Mouse (Mus musculus) liver, embryonic 13.5 days (tissue): ENCODE results near the gene Pgap2. TPM values are rescaled to one million over a fixed set of nuclear protein-coding genes. Genes with fewer than 3 reads are reported as not detected.
A peak's percentile ranks its signal among the peaks of the same experiment; 100 is the strongest.
"Not testable (repeated sequence)": the region's sequence is repeated elsewhere in the genome, so short reads cannot be mapped to it uniquely, and the experiment has no call there.

ENCODE experiments used
- ATAC-seq: fragments of 200-750 bp; cut with Nextera tagmentation; 2 replicates; pipeline ENCODE4 v1.8.0; 2017; ENCODE audit warnings: low read depth, mild to moderate bottlenecking, moderate number of reproducible peaks, moderate library complexity
- DNase-seq: peaks from one replicate; pipeline ENCODE4 v3.0.0; 2022
- H3K27ac ChIP-seq: fragments of 300-500 bp; sonication (generic); 2 replicates; pipeline ENCODE4 v1.5.1; 2015; ENCODE audit warnings: moderate library complexity, mild to moderate bottlenecking, inconsistent platforms
- H3K27me3 ChIP-seq: fragments of 300-500 bp; sonication (generic); 2 replicates; pipeline ENCODE4 v1.6.1; 2015; ENCODE audit warnings: mild to moderate bottlenecking, inconsistent platforms
- H3K36me3 ChIP-seq: fragments of 300-500 bp; sonication (generic); 2 replicates; pipeline ENCODE4 v1.6.1; 2015; ENCODE audit warnings: mild to moderate bottlenecking, inconsistent platforms
- H3K4me1 ChIP-seq: fragments of 300-500 bp; sonication (generic); replicated peaks from 2 replicates; pipeline ENCODE4 v1.6.1; 2015; ENCODE audit warnings: inconsistent platforms
- H3K4me2 ChIP-seq: fragments of 300-500 bp; sonication (generic); 2 replicates; pipeline ENCODE4 v1.6.1; 2015; ENCODE audit warnings: inconsistent platforms, mild to moderate bottlenecking, moderate library complexity
- H3K4me3 ChIP-seq: fragments of 300-500 bp; sonication (generic); replicated peaks from 2 replicates; pipeline ENCODE4 v1.5.1; 2015; ENCODE audit warnings: mild to moderate bottlenecking, inconsistent platforms
- H3K9ac ChIP-seq: fragments of 300-500 bp; sonication (generic); 2 replicates; pipeline ENCODE4 v1.6.1; 2015; ENCODE audit warnings: mild to moderate bottlenecking, inconsistent platforms
- H3K9me3 ChIP-seq: fragments of 300-500 bp; sonication (generic); replicated peaks from 2 replicates; pipeline ENCODE4 v1.6.1; 2016; ENCODE audit warnings: inconsistent platforms
- WGBS: fragments of 180-500 bp; shearing (Covaris S2); methylation state at CpG from one replicate; pipeline ENCODE4 v1.1.7; 2015; ENCODE audit not compliant: insufficient replicate concordance; 5-methylcytosine and 5-hydroxymethylcytosine counted together
- polyA plus RNA-seq: library from polyadenylated mRNA; unstranded; fragments of >200 nt; fragmentation: Nextera tagmentation; extraction: Ambion mirVana; gene quantifications from 2 replicates; pipeline ENCODE4 v1.2.1, GENCODE M21; 2015

The Pgap2 gene
- polyA plus RNA-seq, 1 experiment from 2014 or later, result 23.3 TPM

- no peak for DNase-seq
- Histone ChIP-seq H3K4me1 (peaks cover 36% of the 10 kb centered on the region), H3K27ac (peak overlapping the region; percentile 20; the same call in 1 of the 2 replicates), H3K9ac (peak overlapping the region; percentile 37; the same call in 1 of the 2 replicates), H3K4me3 (no peak overlapping the region; the same call in 1 of the 2 replicates), H3K27me3 (no peaks in the 10 kb centered on the region), H3K36me3 (no peaks in the 10 kb centered on the region), H3K4me2 (peak overlapping the region; percentile 35), H3K9me3 (no peaks in the 10 kb centered on the region)
- no peak for ATAC-seq
- 22% methylated on average over 1 of the region's 1 CpGs for WGBS
Observed at GRCm38 (mm10) chr7:102253631-102254030, 43.6 kb downstream of the Pgap2 start.

DNA sequence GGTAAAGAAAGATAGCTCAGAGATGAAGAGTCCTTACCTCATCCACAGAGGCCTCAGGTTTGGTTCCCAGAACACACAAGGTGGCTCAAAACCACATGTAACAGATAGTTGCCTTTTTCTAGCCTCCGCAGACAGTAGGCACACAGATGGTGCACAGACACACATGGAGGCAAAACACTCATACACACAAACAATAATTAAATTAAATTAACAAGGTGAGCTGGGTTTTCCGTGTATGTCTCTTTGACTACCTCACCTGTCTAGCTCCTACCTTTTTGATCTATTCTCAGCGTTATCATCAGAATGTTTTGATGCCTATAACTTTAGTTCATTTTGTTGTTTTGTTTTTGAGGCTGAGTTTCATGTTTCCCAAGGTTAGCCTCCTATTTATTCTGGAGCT is 45.9 kb downstream of the Pgap2 start, which contains the start of gene Rhog:
TSS of gene Rhog (minus strand) at position 101 of the 400 bp plus-strand sequence.
- no peaks in the 10 kb centered on the region for H3K36me3 ChIP-seq
- H3K4me1 ChIP-seq, result peaks cover 33% of the 10 kb centered on the region
- DNase-seq, result no peak
- no peak for ATAC-seq
- H3K4me3 ChIP-seq, result no peak within 1 kb of the TSS
- H3K27ac ChIP-seq, result no peak within 1 kb of the TSS
- no peak within 1 kb of the TSS for H3K9ac ChIP-seq
- H3K4me2 ChIP-seq, result no peak within 1 kb of the TSS
- no peaks in the 10 kb centered on the region for H3K27me3 ChIP-seq
- 68% methylated on average over 3 of the region's 3 CpGs for WGBS
- H3K9me3 ChIP-seq, result no peaks in the 10 kb centered on the region

GRCm38 (mm10) chr7:102256636-102257035 is 46.6 kb downstream of the Pgap2 start:
- peaks cover 26% of the 10 kb centered on the region for H3K4me1 ChIP-seq
- no peak overlapping the region for H3K9ac ChIP-seq
- DNase-seq (no peak), ATAC-seq (no peak)
- H3K36me3 ChIP-seq, result no peaks in the 10 kb centered on the region
- no peaks in the 10 kb centered on the region for H3K27me3 ChIP-seq
- no peak overlapping the region for H3K27ac ChIP-seq
- no peak overlapping the region for H3K4me2 ChIP-seq
- WGBS, result 81% methylated on average over 3 of the region's 3 CpGs
- no peaks in the 10 kb centered on the region for H3K9me3 ChIP-seq
- H3K4me3 ChIP-seq, result no peak overlapping the region

- H3K9ac ChIP-seq, result no peak overlapping the region
- WGBS, result 19% methylated on average over 4 of the region's 4 CpGs
- H3K27me3 ChIP-seq, result no peaks in the 10 kb centered on the region
- H3K4me2 ChIP-seq, result no peak overlapping the region
- H3K27ac ChIP-seq, result no peak overlapping the region
- H3K9me3 ChIP-seq, result no peaks in the 10 kb centered on the region
- ATAC-seq, result peak; percentile 52; the same call in 1 of the 2 replicates
- DNase-seq, result peak; percentile 72
- H3K36me3 ChIP-seq, result no peaks in the 10 kb centered on the region
- H3K4me1 ChIP-seq, result peaks cover 17% of the 10 kb centered on the region
- no peak overlapping the region for H3K4me3 ChIP-seq
Observed at GRCm38 (mm10) chr7:102258189-102258588, 48.2 kb downstream of the Pgap2 start.

- WGBS, result 45% methylated on average over 3 of the region's 3 CpGs
- H3K9ac ChIP-seq, result no peak overlapping the region
- ATAC-seq, result peak; percentile 52; the same call in 1 of the 2 replicates
Observed at GRCm38 (mm10) chr7:102258753-102259152, 48.7 kb downstream of the Pgap2 start.

DNA sequence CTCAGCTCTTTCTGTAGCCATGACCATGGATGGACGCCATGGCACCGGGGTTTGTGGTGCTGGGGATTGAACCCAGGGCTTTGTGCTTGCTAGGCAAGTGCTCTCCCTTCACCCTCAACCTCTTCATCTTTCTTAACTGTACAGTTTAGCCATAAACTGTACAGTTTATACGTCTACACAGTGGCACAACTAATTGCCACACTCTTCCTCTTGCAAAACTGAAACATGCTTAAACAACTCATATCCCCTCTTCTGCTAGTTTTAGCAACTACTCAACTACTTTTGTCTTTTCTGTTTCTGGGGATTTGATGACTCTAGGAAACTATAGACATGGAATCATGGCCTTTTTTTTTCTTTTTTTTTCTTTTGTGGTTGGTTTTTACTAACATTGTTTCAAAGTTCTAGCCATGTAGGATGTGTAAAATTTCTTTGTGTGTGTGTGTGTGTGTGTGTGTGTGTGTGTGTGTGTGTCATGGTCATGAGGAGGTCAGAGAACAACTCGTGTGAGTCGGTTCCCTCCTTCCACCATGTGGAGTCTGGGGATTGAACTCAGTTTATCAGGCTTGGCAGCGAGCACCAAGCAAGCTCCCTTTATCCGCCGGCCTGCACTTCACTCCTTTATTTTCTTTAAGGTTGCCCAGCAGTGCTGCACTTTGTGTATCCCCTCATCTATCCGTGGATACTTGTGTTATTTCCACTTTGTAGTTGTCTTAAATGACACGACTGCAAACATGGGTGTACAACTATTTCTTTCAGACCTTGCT is 49.9 kb downstream of the Pgap2 start:
- Histone ChIP-seq H3K27me3 (no peaks in the 10 kb centered on the region), H3K36me3 (no peaks in the 10 kb centered on the region), H3K4me1 (peaks cover 4% of the 10 kb centered on the region), H3K27ac (no peak overlapping the region), H3K4me2 (no peak overlapping the region), H3K9me3 (no peaks in the 10 kb centered on the region), H3K9ac (no peak overlapping the region), H3K4me3 (no peak overlapping the region)
- ATAC-seq (no peak), DNase-seq (no peak)
- WGBS, result 68% methylated on average over 10 of the region's 10 CpGs

More at GRCm38 (mm10) chr7:102258753-102259152, 48.7 kb downstream of the Pgap2 start:
- no peaks in the 10 kb centered on the region for H3K9me3 ChIP-seq
- H3K27ac ChIP-seq, result no peak overlapping the region
- no peak overlapping the region for H3K4me2 ChIP-seq
- H3K4me1 ChIP-seq, result peaks cover 11% of the 10 kb centered on the region
- peak; percentile 38 for DNase-seq
- no peak overlapping the region for H3K4me3 ChIP-seq
- H3K36me3 ChIP-seq, result no peaks in the 10 kb centered on the region
- no peaks in the 10 kb centered on the region for H3K27me3 ChIP-seq

GRCm38 (mm10) chr7:102260518-102260917 is 50.5 kb downstream of the Pgap2 start:
- DNase-seq, result no peak
- H3K4me3 ChIP-seq, result no peak overlapping the region

GRCm38 (mm10) chr7:102263020-102263419 is 53.0 kb downstream of the Pgap2 start:
- Histone ChIP-seq H3K36me3 (no peaks in the 10 kb centered on the region), H3K4me3 (no peak overlapping the region), H3K4me2 (no peak overlapping the region), H3K27me3 (no peaks in the 10 kb centered on the region), H3K4me1 (peaks cover 27% of the 10 kb centered on the region), H3K9me3 (no peaks in the 10 kb centered on the region), H3K9ac (no peak overlapping the region), H3K27ac (no peak overlapping the region)
- ATAC-seq, result no peak
- no peak for DNase-seq
- WGBS, result 80% methylated on average over 2 of the region's 2 CpGs

More at GRCm38 (mm10) chr7:102260518-102260917, 50.5 kb downstream of the Pgap2 start:
- H3K4me1 ChIP-seq, result peaks cover 10% of the 10 kb centered on the region
- no peaks in the 10 kb centered on the region for H3K36me3 ChIP-seq
- no peak for ATAC-seq
- 65% methylated on average over 1 of the region's 1 CpGs for WGBS
- H3K4me2 ChIP-seq, result no peak overlapping the region
- H3K27me3 ChIP-seq, result no peaks in the 10 kb centered on the region
- H3K27ac ChIP-seq, result no peak overlapping the region
- H3K9me3 ChIP-seq, result no peaks in the 10 kb centered on the region
- H3K9ac ChIP-seq, result no peak overlapping the region

- Histone ChIP-seq H3K27ac (peak overlapping the region; percentile 91), H3K4me2 (peak overlapping the region; percentile 98), H3K9ac (peak overlapping the region; percentile 69; the same call in 1 of the 2 replicates), H3K4me1 (peaks cover 53% of the 10 kb centered on the region), H3K4me3 (peak overlapping the region; percentile 93; the same call in 1 of the 2 replicates)
- 54% methylated on average over 10 of the region's 10 CpGs for WGBS
- not testable (repeated sequence) for H3K36me3 ChIP-seq, DNase-seq, H3K9me3 ChIP-seq, H3K27me3 ChIP-seq, ATAC-seq
Observed at GRCm38 (mm10) chr7:102266021-102266400, 56.0 kb downstream of the Pgap2 start.

DNA sequence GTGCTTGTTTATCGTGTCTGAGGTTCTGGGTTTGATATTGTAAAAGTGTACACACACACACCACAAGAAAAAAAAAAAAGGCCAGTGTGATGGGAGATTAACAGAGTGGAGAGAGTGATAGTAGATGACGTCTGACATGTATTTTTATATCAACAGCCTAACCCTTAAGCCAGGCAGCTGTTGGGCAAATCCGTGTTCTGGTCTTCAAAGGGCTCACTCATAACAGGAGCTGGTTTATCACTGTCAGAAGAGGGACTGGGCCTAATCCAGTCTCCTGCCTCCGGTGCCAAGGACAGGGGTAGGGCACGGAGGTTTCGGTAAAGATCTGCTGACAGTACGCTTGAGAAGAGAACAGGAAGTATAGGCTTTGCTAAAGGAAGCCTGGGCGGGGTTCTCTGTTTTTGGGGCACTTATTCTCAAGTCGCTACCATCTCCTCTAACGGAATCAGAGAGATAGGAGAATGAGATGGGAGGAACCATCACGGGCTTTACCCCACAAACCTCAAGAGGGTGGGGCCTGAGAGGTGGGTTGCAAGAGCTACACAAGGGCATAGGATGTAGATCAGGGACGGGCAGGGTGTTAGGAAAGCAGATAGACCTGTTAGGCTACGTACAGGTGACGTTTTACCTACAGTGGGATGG is 56.5 kb downstream of the Pgap2 start:
- DNase-seq (peak; percentile 56), ATAC-seq (peak; percentile 13)
- Histone ChIP-seq H3K4me2 (peak overlapping the region; percentile 98), H3K9me3 (no peaks in the 10 kb centered on the region), H3K4me1 (peaks cover 58% of the 10 kb centered on the region), H3K9ac (peak overlapping the region; percentile 69), H3K36me3 (no peaks in the 10 kb centered on the region), H3K27me3 (no peaks in the 10 kb centered on the region), H3K4me3 (peak overlapping the region; percentile 93), H3K27ac (peak overlapping the region; percentile 91)
- 7% methylated on average over 14 of the region's 14 CpGs for WGBS

DNA sequence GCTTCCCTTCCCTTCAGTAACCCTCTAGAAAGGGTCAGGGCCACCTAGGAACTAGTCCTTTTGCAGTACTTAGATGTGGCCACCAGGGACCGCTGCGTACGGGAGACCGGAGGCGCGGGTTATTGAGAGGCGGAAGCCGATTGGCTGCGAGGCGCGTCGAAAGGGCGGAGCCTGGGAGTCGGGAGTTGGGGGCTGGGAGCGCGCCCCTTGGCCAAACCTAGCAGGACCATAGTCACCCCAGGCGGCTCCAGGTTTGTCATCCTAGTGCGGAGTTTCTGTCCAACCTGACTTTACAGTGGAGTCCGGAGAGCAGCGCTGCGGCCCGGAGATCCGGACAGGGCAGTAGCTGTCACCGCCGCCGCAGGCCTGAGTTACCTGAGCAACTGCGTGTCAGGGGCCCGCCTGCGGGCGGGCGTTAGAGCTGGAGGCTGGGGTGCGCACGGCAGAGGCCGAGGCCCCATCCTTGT is 57.1 kb downstream of the Pgap2 start:
- Histone ChIP-seq H3K9ac (peak overlapping the region; percentile 93), H3K36me3 (no peaks in the 10 kb centered on the region), H3K9me3 (no peaks in the 10 kb centered on the region), H3K27ac (peak overlapping the region; percentile 91), H3K4me2 (peak overlapping the region; percentile 98), H3K4me3 (peak overlapping the region; percentile 93), H3K4me1 (peaks cover 64% of the 10 kb centered on the region), H3K27me3 (no peaks in the 10 kb centered on the region)
- under 1% methylated on average over 33 of the region's 34 CpGs for WGBS
- DNase-seq (peak; percentile 93), ATAC-seq (peak; percentile 87)
